Mouse (Mus musculus) lung, postnatal 36 days (tissue): Measurements from ENCODE around the gene Igsf8.
"Not testable (repeated sequence)": the region's sequence is repeated elsewhere in the genome, so short reads cannot be mapped to it uniquely, and the experiment has no call there.

Source experiments
- DNase-seq: peaks from one replicate; pipeline ENCODE4 v3.0.0; 2022; ENCODE audit warnings: mixed read lengths

The Igsf8 gene

GRCm38 (mm10) chr1:172261477-172262078 lies at the start of gene Igsf8:
Gene Igsf8 (plus strand): TSS chr1:172261641.
- no peak for DNase-seq

DNA sequence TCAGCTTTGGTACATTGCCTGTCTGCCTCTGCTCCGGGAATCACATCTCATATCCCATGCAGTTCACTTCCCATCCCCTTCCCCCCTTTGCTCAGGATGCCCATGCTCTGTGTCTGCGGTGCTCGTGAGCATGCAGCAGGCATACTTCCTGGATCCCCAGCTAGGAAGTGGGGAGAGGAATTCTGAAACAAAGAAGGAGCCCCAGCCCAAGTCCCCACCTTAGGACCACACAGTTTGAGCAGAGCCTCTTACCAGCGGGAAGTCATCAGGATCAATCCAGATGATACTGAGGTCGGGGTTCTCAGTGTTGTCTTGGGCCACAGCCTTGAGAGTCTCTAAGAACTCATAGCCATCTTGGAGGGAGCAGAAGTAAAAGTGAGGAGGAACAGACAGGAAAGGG lies 48.7 kb upstream of the Igsf8 start:
- no peak for DNase-seq

GRCm38 (mm10) chr1:172213771-172214170 lies 47.7 kb upstream of the Igsf8 start:
- no peak for DNase-seq

GRCm38 (mm10) chr1:172214748-172215147 lies 46.7 kb upstream of the Igsf8 start:
- peak; percentile 56 for DNase-seq

DNA sequence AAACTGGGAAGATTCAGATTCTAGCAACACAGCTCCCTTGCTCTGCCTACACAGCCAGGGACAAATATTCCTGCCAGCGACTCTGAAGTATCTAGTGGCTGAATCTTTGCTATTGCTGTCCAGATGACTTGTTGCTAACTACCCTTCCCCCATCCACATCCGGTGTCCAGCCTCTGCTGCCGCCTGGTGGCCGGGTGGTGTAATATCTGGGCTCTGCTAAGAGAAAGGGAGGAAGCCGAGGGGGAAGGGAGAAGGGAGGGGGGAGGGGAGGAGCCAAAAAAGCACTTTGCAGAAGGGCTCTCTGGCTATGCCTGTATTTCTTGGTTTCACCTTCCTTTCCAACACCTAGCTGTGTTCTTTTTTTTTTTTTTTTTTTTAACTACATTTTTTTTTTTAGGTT lies 44.3 kb upstream of the Igsf8 start:
- peak; percentile 93 for DNase-seq

- no peak for DNase-seq
Measured at GRCm38 (mm10) chr1:172218164-172218910, 43.1 kb upstream of the Igsf8 start.

GRCm38 (mm10) chr1:172219451-172220406 lies 41.7 kb upstream of the Igsf8 start, which contains the start of gene Casq1:
Gene Casq1 (minus strand): TSS chr1:172219868.
- DNase-seq: no peak

DNA sequence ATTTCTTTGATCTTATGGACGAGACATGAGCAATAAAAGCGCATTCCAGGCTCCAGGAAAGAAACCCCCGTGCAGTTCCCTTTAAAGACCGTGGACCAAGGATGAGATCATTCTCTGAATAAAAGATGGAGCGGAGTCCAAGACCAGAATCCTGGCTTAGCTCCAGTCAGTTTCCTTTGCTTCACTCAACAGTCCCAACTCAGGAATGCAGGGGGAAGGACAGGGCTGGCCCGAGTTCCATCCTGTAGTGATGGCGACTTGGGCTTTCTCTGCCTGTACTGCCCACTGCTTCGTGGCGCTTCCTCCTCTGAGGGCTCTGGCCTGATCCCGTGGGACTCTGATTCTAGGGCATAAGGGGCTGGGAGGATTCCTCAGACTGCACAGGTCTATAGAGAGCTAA lies 41.0 kb upstream of the Igsf8 start:
- peak; percentile 91 for DNase-seq

DNA sequence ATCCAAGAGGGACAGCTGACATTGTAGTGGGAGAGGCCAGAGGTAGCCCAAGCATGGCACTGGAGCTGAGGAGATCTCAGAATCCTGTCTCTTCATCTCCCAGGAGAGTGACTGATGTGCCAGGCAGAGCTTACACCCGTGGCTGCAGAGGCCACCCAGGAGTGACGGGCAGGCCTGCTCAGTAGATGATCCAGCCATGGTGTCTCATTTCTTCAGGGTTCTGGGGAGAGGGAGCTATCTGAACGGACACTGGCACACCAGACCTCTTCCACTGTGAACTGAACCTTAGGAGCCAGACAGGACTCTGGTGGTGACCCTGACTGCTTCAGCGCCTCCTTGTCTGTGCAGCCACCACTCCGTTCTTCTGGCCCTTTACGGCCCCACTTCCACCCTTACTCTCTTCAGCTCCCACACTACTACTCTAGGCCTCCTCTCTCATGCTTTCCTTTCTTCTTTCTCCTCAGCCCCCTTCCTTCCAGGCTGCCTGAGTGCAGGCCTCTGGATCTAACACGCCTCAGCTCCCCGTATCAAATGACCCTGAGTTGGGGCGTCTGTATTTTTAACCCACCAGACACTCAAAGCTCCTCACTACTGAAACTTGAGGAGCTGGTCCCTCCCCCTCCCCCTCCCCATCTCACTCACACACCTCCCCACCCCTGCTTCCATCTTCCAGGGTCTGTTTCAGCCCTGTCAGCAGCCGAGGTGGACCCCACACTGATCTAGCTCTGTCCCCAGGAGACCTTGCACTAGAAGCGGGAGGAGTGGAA lies 40.0 kb upstream of the Igsf8 start:
- no peak for DNase-seq

- DNase-seq: no peak
Measured at GRCm38 (mm10) chr1:172228209-172228608, 33.2 kb upstream of the Igsf8 start.

GRCm38 (mm10) chr1:172229215-172229614 lies 32.2 kb upstream of the Igsf8 start:
- no peak for DNase-seq

GRCm38 (mm10) chr1:172240945-172241708 lies 20.3 kb upstream of the Igsf8 start:
- peak; percentile 22 for DNase-seq

- peak; percentile 32 for DNase-seq
Measured at GRCm38 (mm10) chr1:172242401-172242800, 19.0 kb upstream of the Igsf8 start.

GRCm38 (mm10) chr1:172243547-172244205 lies 17.8 kb upstream of the Igsf8 start:
- DNase-seq: peak; percentile 58

- DNase-seq: not testable (repeated sequence)
Measured at GRCm38 (mm10) chr1:172244645-172245044, 16.8 kb upstream of the Igsf8 start.

- DNase-seq: no peak
Measured at GRCm38 (mm10) chr1:172247216-172247615, 14.2 kb upstream of the Igsf8 start.

GRCm38 (mm10) chr1:172247679-172248078 lies 13.8 kb upstream of the Igsf8 start:
- DNase-seq: peak; percentile 26

DNA sequence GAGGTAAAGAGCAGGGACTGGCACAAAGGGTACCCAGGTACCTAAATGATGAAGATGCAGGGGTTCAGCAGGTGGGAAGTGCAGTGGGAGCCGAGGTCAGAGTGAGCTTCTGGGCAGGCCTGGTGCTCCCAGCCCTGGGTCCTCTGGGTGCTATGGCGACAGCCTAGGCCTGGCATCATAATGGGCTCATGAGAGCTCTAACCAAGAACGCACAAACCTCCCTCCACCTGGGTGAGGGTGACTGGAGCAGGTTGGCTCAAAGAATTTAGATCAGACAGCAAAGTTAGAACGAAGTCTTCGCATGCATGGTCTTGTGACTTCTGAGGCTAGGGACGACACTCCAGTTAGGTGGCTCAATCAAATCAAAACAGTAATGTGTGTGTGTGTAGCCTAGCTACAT lies 3.1 kb upstream of the Igsf8 start, which contains the start of gene Atp1a4:
Gene Atp1a4 (minus strand): TSS at position 101 of the 400 bp plus-strand sequence.
- DNase-seq: no peak

DNA sequence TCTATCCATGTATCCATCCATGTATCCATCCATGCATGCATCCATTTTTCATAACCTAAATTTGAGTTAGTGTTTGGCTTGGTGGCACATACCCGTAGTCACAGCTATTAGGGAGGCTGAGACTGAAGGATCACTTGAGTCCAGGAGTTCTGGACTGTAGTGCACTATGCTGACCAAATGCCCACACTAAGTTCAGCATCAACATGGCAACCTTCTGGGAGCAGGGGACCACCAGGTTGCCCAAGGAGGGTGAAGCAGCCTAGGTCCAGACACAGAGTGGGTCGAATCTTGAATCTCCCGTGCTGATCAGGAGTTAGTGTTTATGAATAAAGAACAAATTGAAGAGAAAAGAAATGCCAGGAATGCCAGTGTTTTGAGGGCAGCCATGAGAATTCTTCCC lies 9.8 kb downstream of the Igsf8 start:
- DNase-seq: no peak

GRCm38 (mm10) chr1:172271765-172272164 lies 10.3 kb downstream of the Igsf8 start:
- no peak for DNase-seq

- DNase-seq: peak; percentile 21
Measured at GRCm38 (mm10) chr1:172273386-172273785, 11.9 kb downstream of the Igsf8 start.
